In the genomic region with DNA sequence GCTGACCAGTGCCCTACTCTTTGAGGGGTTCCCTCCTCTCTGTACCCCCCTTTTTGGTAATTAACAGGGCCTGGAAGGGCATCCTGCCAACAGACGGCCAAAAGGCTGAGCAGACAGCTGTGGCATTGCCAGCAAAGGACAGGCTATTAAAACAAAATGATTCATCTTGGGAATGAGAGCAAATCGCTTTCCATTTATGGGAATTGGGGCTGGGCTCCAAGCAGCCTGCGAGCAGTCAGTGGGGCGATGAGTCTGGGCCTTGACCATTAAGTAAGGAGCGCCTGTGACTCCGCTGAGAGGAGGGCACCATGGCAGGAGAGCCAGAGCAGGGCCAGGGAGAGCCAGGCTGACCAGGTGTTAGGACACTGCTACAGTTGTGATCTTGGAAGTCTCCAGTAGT, we compare ENCODE assay signal across 10 mouse cellular contexts. TPM values are rescaled to one million over a fixed set of nuclear protein-coding genes. Genes with fewer than 3 reads are reported as not detected.
DNase-seq lines count a peak whose midpoint lies in the region; ATAC-seq lines count a peak whose summit lies in the region.
"Had no signal": no experiment of that assay in that cellular context is flagged by ENCODE, and none has a peak within 500 bp of the region (broad histone marks: within the 10 kb centered on the region; RNA-seq: fewer than 3 reads in every experiment).

No protein-coding gene starts in this region.

- H3K36me3 ChIP-seq in neural tube, embryonic 13.5 days: no peaks in the 10 kb centered on the region
- H3K36me3 ChIP-seq: limb, embryonic 15.5 days had no signal

- no peak overlapping the region for H3K4me2 ChIP-seq in neural tube, embryonic 13.5 days
- H3K4me2 ChIP-seq: limb, embryonic 15.5 days had no signal

- peaks cover 25% of the 10 kb centered on the region for H3K4me1 ChIP-seq in neural tube, embryonic 13.5 days (replicated peaks)

- H3K27me3 ChIP-seq in neural tube, embryonic 13.5 days: no peaks in the 10 kb centered on the region
- H3K27me3 ChIP-seq: limb, embryonic 15.5 days had no signal

- H3K27ac ChIP-seq in neural tube, embryonic 13.5 days (replicated peaks): no peak overlapping the region
- H3K27ac ChIP-seq: limb, embryonic 15.5 days had no signal

- WGBS in neural tube, embryonic 13.5 days: 58% methylated on average over 6 of the region's 6 CpGs

- 0 out of 2 replicates have a peak, but pooled peaks have one; percentile 15 for ATAC-seq in neural tube, embryonic 13.5 days (ENCODE audit: low read depth)
- ATAC-seq in erythroblast, adult 5-6 weeks (replicated peaks; ENCODE audit: low FRiP score, poor library complexity, severe bottlenecking): no peak

- H3K9ac ChIP-seq in neural tube, embryonic 13.5 days: no peak overlapping the region
- H3K9ac ChIP-seq: limb, embryonic 15.5 days had no signal

- H3K4me3 ChIP-seq in neural tube, embryonic 13.5 days: no peak overlapping the region
- H3K4me3 ChIP-seq: erythroblast, embryonic 14.5 days; limb, embryonic 15.5 days had no signal

- no peak for DNase-seq in neural tube, embryonic 10.5 days (ENCODE audit: extremely low spot score, low spot score)
- DNase-seq in gastrocnemius, adult 8-10 months (ENCODE audit: low spot score in 2 of 2): peak; percentile 11 to 40
- DNase-seq in kidney, postnatal 25 days: peak; percentile 47 to 49
- DNase-seq in urinary bladder, postnatal 36 days (ENCODE audit: low spot score in 2 of 2): peak; percentile 45 to 54
- no peak for DNase-seq in layer of hippocampus, adult 11-12 months (ENCODE audit: low spot score)
- DNase-seq: right cerebral cortex, postnatal 25 days had no signal

- no peaks in the 10 kb centered on the region for H3K9me3 ChIP-seq in neural tube, embryonic 13.5 days
- H3K9me3 ChIP-seq: limb, embryonic 15.5 days had no signal

RNA-seq across cellular contexts. Expression of gene Atp2b4, which starts 33.5 kb away (rescaled TPM):
- 10.7 and 13.7 TPM in 2 replicates for polyA plus RNA-seq in neural tube, embryonic 13.5 days (2015; fragmentation: Nextera tagmentation; extraction: Ambion mirVana)
- total RNA-seq in gastrocnemius, adult 8-10 months (2022): 1 to 10 TPM; 6.1 to 8.8 (median 6.6) TPM
- 241 and 319 TPM in 2 replicates for total RNA-seq in erythroblast, adult 5-6 weeks (2015; ENCODE audit: low replicate concordance)
- total RNA-seq in erythroblast, adult 5-6 weeks (2017; ENCODE audit: low replicate concordance): 404 and 444 TPM in 2 replicates

Comparison
In these comparisons a context has a peak if more than half of its experiments do, and no peak if none do; other contexts are left out.
1. DNase-seq: peak in gastrocnemius, adult 8-10 months (2 of 2), kidney, postnatal 25 days (2 of 2) and urinary bladder, postnatal 36 days (2 of 2); none in neural tube, embryonic 10.5 days (single experiment) and layer of hippocampus, adult 11-12 months (single experiment).
2. RNA of gene Atp2b4, which starts 33.5 kb away (total RNA-seq): 241 to 444 TPM in erythroblast, adult 5-6 weeks; 6.1 to 8.8 TPM in gastrocnemius, adult 8-10 months; every median in the first group is over 10 times any median in the second.